Mouse (Mus musculus) hindbrain, embryonic 14.5 days (tissue): ENCODE data around the gene Cpn1. TPM values are rescaled to one million over a fixed set of nuclear protein-coding genes. Genes with fewer than 3 reads are reported as not detected.

Experiments
- ATAC-seq: fragments of 200-750 bp; cut with Nextera tagmentation; 2 replicates; pipeline ENCODE4 v1.8.0; 2017; ENCODE audit warnings: moderate number of reproducible peaks, mild to moderate bottlenecking, moderate TSS enrichment, moderate library complexity; ENCODE audit not compliant: low FRiP score
- DNase-seq: peaks from one replicate; pipeline ENCODE4 v3.0.0-alpha.2; 2015; ENCODE audit warnings: low spot score
- H3K27ac ChIP-seq: fragments of 300-500 bp; sonication (generic); 2 replicates; pipeline ENCODE4 v1.5.1; 2014; ENCODE audit warnings: mild to moderate bottlenecking, moderate library complexity
- H3K27me3 ChIP-seq: fragments of 300-500 bp; sonication (generic); 2 replicates; pipeline ENCODE4 v1.6.1; 2014; ENCODE audit warnings: mild to moderate bottlenecking, low read length, mixed read lengths; ENCODE audit not compliant: control insufficient read depth, insufficient read depth
- H3K36me3 ChIP-seq: fragments of 300-500 bp; sonication (generic); replicated peaks from 2 replicates; pipeline ENCODE4 v1.6.1; 2014; ENCODE audit not compliant: control insufficient read depth, insufficient read depth
- H3K4me1 ChIP-seq: fragments of 300-500 bp; sonication (generic); replicated peaks from 2 replicates; pipeline ENCODE4 v1.6.1; 2014; ENCODE audit warnings: antibody characterized with exemption, low read length, mixed read lengths; ENCODE audit not compliant: control insufficient read depth, insufficient read depth
- H3K4me2 ChIP-seq: fragments of 300-500 bp; sonication (generic); replicated peaks from 2 replicates; pipeline ENCODE4 v1.6.1; 2014; ENCODE audit warnings: mild to moderate bottlenecking, moderate library complexity
- H3K4me3 ChIP-seq: fragments of 300-500 bp; sonication (generic); replicated peaks from 2 replicates; pipeline ENCODE4 v1.5.1; 2014; ENCODE audit warnings: mild to moderate bottlenecking, low read length
- H3K9ac ChIP-seq: fragments of 300-500 bp; sonication (generic); 2 replicates; pipeline ENCODE4 v1.6.1; 2014
- H3K9me3 ChIP-seq: fragments of 300-500 bp; sonication (generic); 2 replicates; pipeline ENCODE4 v1.6.1; 2016; ENCODE audit warnings: low read length; ENCODE audit not compliant: control insufficient read depth
- WGBS: fragments of 180-500 bp; shearing (Covaris S2); extraction: QIAGEN DNeasy Blood & Tissue Kit; methylation state at CpG from one replicate; pipeline ENCODE4 v1.1.7; 2014; 5-methylcytosine and 5-hydroxymethylcytosine counted together
- polyA plus RNA-seq: library from polyadenylated mRNA; unstranded; fragments of >200 nt; fragmentation: Nextera tagmentation; extraction: Ambion mirVana; gene quantifications from 2 replicates; pipeline ENCODE4 v1.2.1, GENCODE M21; 2014

Gene Cpn1
- polyA plus RNA-seq, 1 experiment from 2014 or later, result 0.20 TPM

DNA sequence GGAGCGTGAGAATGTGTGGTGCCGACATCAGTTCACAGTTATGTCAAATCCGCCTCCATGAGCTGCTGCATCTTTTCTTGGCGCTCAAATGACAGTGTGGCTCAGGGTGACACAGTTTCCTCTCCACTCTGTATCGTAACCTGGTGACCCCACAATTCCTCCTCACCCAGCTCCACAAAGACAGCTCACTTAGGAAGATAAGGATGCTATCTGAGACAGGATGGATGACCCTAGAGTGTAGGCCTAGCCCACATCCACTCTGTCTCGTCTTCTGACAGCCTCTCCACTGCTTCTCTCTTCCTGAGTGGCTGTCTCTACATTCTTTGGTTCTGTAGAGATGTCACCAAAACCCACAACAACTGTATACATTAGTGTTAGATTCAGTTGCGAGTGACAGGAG, 9.1 kb upstream of the Cpn1 start:
- Histone ChIP-seq H3K4me1 (no peaks in the 10 kb centered on the region), H3K4me2 (no peak overlapping the region), H3K4me3 (no peak overlapping the region), H3K27me3 (no peaks in the 10 kb centered on the region), H3K27ac (no peak overlapping the region), H3K9me3 (no peaks in the 10 kb centered on the region), H3K36me3 (no peaks in the 10 kb centered on the region), H3K9ac (no peak overlapping the region)
- ATAC-seq (no peak), DNase-seq (no peak)
- 87% methylated on average over 7 of the region's 7 CpGs for WGBS

DNA sequence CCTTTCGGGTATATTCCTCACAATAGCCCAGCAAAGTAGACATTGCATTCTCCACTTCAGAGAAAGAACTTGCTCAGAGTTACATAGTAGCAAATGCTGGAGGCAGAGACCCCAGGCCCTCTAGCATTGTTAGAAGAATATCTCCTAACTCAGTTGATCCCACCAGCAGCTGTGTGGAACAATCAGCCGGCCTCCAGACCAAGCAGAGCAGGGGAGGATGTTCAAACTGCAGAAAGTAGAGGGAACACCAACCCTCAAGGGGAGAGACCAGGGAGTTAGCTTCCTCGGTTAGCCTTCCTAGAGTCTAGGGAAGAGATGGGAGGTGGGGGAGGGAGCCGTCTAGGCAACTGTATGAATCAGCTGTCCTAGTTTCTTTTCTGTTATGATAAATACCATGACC, 6.1 kb upstream of the Cpn1 start:
- Histone ChIP-seq H3K9ac (no peak overlapping the region), H3K4me1 (no peaks in the 10 kb centered on the region), H3K4me3 (no peak overlapping the region), H3K36me3 (no peaks in the 10 kb centered on the region), H3K27ac (no peak overlapping the region), H3K4me2 (no peak overlapping the region), H3K9me3 (no peaks in the 10 kb centered on the region), H3K27me3 (no peaks in the 10 kb centered on the region)
- ATAC-seq, result no peak
- WGBS, result 82% methylated on average over 4 of the region's 4 CpGs
- no peak for DNase-seq

DNA sequence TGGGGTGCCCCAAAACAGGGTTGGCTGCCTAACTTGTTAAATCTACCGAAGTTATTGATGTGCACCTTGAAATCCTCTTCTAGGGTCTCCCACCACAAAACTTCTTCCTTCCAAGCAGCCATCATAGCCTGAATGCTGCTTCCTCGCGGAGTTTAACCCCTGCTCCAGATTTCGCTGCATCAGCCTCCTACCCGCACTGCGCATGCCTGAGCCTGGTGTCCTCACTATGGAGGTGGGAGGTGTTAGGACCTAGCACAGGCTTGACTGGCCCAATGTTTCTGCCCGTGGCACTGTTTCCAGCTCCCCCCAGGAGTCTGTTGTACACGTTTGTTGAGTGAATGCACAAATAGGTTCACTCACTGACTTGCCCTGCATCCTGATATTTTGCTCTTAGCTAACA, 4.0 kb upstream of the Cpn1 start:
- H3K27me3 ChIP-seq, result no peaks in the 10 kb centered on the region
- H3K4me1 ChIP-seq, result peaks cover 6% of the 10 kb centered on the region; the same call in 1 of the 2 replicates
- no peak for DNase-seq
- no peak for ATAC-seq
- no peak overlapping the region for H3K27ac ChIP-seq
- H3K4me3 ChIP-seq, result no peak overlapping the region
- no peak overlapping the region for H3K4me2 ChIP-seq
- H3K9ac ChIP-seq, result no peak overlapping the region
- WGBS, result 82% methylated on average over 8 of the region's 8 CpGs
- H3K9me3 ChIP-seq, result no peaks in the 10 kb centered on the region
- H3K36me3 ChIP-seq, result no peaks in the 10 kb centered on the region

DNA sequence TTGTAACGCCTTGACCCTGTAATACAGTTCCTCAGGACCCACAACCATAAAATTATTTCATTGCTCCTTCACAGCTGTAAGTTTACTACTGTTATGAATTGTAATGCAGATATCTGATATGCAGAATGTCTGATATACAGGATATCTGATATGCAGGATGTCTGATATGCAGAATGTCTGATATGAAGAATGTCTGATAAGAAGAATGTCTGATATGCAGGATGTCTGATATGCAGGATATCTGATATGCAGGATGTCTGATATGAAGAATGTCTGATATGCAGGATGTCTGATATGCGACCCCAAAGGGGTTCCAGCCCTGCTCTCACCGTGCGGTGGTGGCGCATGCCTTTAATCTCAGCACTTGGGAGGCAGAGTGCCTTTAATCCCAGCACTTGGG, 4.4 kb downstream of the Cpn1 start:
- no peaks in the 10 kb centered on the region for H3K27me3 ChIP-seq
- no peak for DNase-seq

DNA sequence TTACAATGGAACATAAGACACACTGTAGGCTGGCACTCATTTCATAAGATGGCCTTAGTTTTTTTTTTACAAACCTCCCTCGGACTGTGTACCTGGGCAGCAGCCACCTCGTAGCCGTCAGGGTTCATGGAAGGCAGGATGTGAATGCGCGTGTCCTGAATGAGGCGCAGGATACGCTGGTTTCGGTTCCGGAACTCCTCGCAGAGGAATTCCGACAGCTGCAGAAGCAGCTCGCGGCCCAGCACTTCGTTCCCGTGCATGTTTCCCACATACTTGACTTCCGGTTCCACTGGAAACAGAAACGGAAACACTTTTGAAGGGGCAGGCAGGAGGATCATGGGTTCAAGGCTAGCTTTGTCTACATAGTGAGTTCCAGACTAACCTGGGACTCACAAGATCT, 5.6 kb downstream of the Cpn1 start:
- Histone ChIP-seq H3K4me2 (no peak overlapping the region), H3K27me3 (no peaks in the 10 kb centered on the region), H3K36me3 (no peaks in the 10 kb centered on the region), H3K4me3 (no peak overlapping the region), H3K9me3 (no peaks in the 10 kb centered on the region), H3K27ac (no peak overlapping the region), H3K4me1 (no peaks in the 10 kb centered on the region), H3K9ac (no peak overlapping the region)
- DNase-seq (no peak), ATAC-seq (no peak)
- WGBS, result 95% methylated on average over 17 of the region's 17 CpGs

More for the DNA sequence above, 4.4 kb downstream of the Cpn1 start:
- Histone ChIP-seq H3K9ac (no peak overlapping the region), H3K4me2 (no peak overlapping the region), H3K27ac (no peak overlapping the region), H3K9me3 (no peaks in the 10 kb centered on the region), H3K36me3 (no peaks in the 10 kb centered on the region), H3K4me3 (no peak overlapping the region), H3K4me1 (peaks cover 6% of the 10 kb centered on the region; the same call in 1 of the 2 replicates)
- 92% methylated on average over 5 of the region's 5 CpGs for WGBS
- no peak for ATAC-seq

DNA sequence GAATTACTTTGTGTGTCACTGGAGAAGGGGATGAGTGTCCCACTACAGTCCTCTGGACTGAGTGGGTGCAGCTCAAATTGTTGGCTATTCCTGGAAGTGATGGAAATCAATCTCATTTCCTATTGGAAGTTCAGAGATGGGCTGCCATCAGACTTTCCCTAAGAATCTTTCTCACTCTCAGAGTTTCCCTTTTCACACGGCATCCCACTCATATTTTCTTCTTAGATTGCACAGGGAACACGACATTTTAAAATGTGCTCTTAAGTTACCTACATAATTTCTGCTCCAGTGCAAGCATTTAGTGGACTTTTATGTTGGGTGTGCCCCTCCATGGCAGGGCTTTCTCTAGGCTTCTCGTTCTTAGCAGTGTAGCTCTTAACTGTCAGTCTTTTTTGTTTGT, 8.6 kb downstream of the Cpn1 start:
- Histone ChIP-seq H3K27ac (no peak overlapping the region), H3K36me3 (no peaks in the 10 kb centered on the region), H3K4me2 (no peak overlapping the region), H3K4me3 (no peak overlapping the region), H3K4me1 (no peaks in the 10 kb centered on the region), H3K9ac (no peak overlapping the region), H3K9me3 (no peaks in the 10 kb centered on the region), H3K27me3 (no peaks in the 10 kb centered on the region)
- DNase-seq, result no peak
- ATAC-seq, result no peak
- WGBS, result 93% methylated on average over 3 of the region's 3 CpGs

DNA sequence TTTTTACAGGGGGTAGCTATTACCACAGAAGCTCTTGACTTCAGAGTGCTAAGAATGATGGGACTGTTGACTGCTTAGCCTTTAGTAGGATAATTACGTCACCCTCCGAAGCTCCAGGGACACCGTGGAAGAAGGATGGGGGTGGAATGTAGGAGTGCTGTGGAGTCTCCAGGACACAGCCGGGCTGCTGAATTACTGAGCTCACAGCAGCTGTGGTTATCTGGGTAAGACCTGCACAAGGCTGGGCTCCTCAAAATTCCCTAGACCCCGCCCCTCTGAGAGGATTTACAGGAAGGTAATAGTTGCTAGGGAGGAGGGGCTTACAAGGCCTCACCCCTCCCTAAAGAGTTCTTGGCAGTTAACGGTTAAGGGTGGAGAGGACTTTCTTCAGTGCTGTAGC, 9.7 kb downstream of the Cpn1 start:
- WGBS, result 79% methylated on average over 6 of the region's 6 CpGs
- no peak overlapping the region for H3K4me3 ChIP-seq
- no peaks in the 10 kb centered on the region for H3K36me3 ChIP-seq

DNA sequence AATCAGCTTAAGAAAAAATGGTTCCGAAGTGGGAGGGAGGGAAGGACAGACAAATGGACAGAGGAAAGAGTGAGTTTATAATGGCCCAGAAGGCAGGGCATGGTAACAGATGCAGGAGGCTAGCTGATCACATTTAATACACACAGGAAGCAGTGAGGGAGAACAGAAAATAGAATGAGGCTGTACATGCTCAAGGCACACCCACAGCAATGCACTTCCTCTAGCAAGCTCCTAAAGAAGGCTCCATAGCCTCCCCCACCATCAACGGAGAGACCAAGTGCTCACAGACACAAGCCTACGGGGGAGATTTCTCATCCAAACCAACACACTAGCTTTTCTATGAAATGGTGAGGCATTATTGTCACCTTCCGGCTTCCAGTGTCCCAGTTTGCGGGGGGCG, 12.1 kb downstream of the Cpn1 start:
- Histone ChIP-seq H3K27ac (no peak overlapping the region), H3K27me3 (no peaks in the 10 kb centered on the region), H3K9ac (no peak overlapping the region), H3K4me1 (no peaks in the 10 kb centered on the region), H3K4me2 (no peak overlapping the region), H3K9me3 (no peaks in the 10 kb centered on the region), H3K4me3 (no peak overlapping the region), H3K36me3 (no peaks in the 10 kb centered on the region)
- DNase-seq (no peak), ATAC-seq (no peak)
- 90% methylated on average over 6 of the region's 6 CpGs for WGBS

More for the DNA sequence above, 9.7 kb downstream of the Cpn1 start:
- Histone ChIP-seq H3K27ac (no peak overlapping the region), H3K4me1 (no peaks in the 10 kb centered on the region), H3K27me3 (no peaks in the 10 kb centered on the region), H3K4me2 (no peak overlapping the region), H3K9ac (no peak overlapping the region), H3K9me3 (no peaks in the 10 kb centered on the region)
- DNase-seq, result no peak
- ATAC-seq, result no peak

DNA sequence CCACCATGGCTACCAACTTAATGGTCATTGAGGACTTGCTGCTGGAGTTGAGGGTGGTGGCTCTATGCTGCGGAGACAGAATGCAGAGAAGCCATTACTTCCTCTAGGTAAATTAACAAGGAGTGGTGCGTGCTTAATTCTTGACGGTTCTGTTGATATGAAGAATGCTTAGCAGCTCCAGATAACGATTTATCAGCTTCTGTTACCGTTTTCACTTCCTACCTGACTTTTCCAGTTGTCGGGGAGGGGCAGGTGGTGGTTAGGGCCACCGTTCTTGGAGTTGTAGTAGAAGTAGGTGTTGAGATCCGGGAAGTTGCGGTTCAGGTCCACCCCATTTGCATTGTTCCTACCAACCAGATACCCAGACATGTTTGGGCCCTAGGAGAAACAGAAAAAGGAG, 12.6 kb downstream of the Cpn1 start:
- Histone ChIP-seq H3K36me3 (no peaks in the 10 kb centered on the region), H3K4me3 (no peak overlapping the region), H3K9me3 (no peaks in the 10 kb centered on the region), H3K9ac (no peak overlapping the region), H3K4me1 (no peaks in the 10 kb centered on the region), H3K4me2 (no peak overlapping the region), H3K27me3 (no peaks in the 10 kb centered on the region), H3K27ac (no peak overlapping the region)
- ATAC-seq, result no peak
- 93% methylated on average over 9 of the region's 9 CpGs for WGBS
- DNase-seq, result no peak

DNA sequence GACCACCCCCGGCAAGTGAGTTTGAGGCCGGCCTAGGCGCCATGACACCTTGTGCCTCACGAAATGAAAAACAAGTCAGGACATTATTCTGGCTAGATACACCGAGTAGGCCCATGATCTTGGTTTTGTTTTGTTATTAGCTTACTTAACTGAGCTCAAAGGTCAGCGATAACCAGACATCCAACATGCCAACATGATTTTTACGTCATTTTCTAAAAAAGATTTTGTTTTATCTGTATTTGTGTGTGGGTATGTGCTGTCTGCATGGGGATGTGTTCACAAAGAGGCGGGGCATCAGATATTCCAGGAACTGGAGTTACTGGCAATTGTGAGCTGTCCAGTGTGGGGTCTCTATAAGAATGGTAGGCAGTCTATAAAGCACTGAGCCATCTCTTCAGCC, 14.2 kb downstream of the Cpn1 start:
- WGBS, result 96% methylated on average over 8 of the region's 8 CpGs
- Histone ChIP-seq H3K27me3 (no peaks in the 10 kb centered on the region), H3K4me3 (no peak overlapping the region), H3K9ac (no peak overlapping the region), H3K4me1 (no peaks in the 10 kb centered on the region), H3K27ac (no peak overlapping the region), H3K36me3 (no peaks in the 10 kb centered on the region), H3K4me2 (no peak overlapping the region), H3K9me3 (no peaks in the 10 kb centered on the region)
- ATAC-seq (no peak), DNase-seq (no peak)
